Mouse (Mus musculus) adrenal gland, adult 18-20 months (tissue): Measurements from ENCODE around the gene Tldc2. TPM values are rescaled to one million over a fixed set of nuclear protein-coding genes. Genes with fewer than 3 reads are reported as not detected.

ENCODE experiments used
- DNase-seq, 2 experiments: peaks; one replicate each; pipeline ENCODE4 v3.0.0; 2021 to 2022; ENCODE audit warnings: low spot score in 2 of 2
- long read RNA-seq, 2 experiments: library from polyadenylated mRNA; stranded (forward); transcript quantifications; one replicate each; pipeline ENCODE4 v2.0.0; 2021
- total RNA-seq, 2 experiments: library from RNA; stranded (reverse); gene quantifications; 1 replicate in 1 of 2; 2 replicates in 1 of 2; pipeline ENCODE4 v1.2.3; 2021

Gene Tldc2
- not detected for total RNA-seq
- long read RNA-seq, experiment 1 = 0 reads
- long read RNA-seq, experiment 2 = 0 reads

GRCm38 (mm10) chr2:157086796-157087195 is at the start of gene Tldc2:
TSS of gene Tldc2 (plus strand) at chr2:157087055.
- no peak for DNase-seq

GRCm38 (mm10) chr2:157037303-157037702 is 49.6 kb upstream of the Tldc2 start:
- no peak for DNase-seq

GRCm38 (mm10) chr2:157039900-157040648 is 46.8 kb upstream of the Tldc2 start:
- DNase-seq = peak; percentile 37 to 50

GRCm38 (mm10) chr2:157040649-157041046 is 46.2 kb upstream of the Tldc2 start:
- DNase-seq = no peak

- no peak for DNase-seq
Measured at GRCm38 (mm10) chr2:157041421-157041820, 45.4 kb upstream of the Tldc2 start.

GRCm38 (mm10) chr2:157043556-157043955 is 43.3 kb upstream of the Tldc2 start:
- DNase-seq = no peak

GRCm38 (mm10) chr2:157043987-157044386 is 42.9 kb upstream of the Tldc2 start:
- DNase-seq = no peak

- no peak for DNase-seq
Measured at GRCm38 (mm10) chr2:157045932-157046331, 40.9 kb upstream of the Tldc2 start.

GRCm38 (mm10) chr2:157046956-157047355 is 39.9 kb upstream of the Tldc2 start:
- no peak for DNase-seq

- DNase-seq = no peak
Measured at GRCm38 (mm10) chr2:157048395-157049181, 38.3 kb upstream of the Tldc2 start.

- DNase-seq = no peak
Measured at GRCm38 (mm10) chr2:157049831-157050243, 37.0 kb upstream of the Tldc2 start.

GRCm38 (mm10) chr2:157052448-157052847 is 34.4 kb upstream of the Tldc2 start:
- DNase-seq = no peak

- DNase-seq = no peak
Measured at GRCm38 (mm10) chr2:157053124-157053523, 33.7 kb upstream of the Tldc2 start.

GRCm38 (mm10) chr2:157053787-157054186 is 33.1 kb upstream of the Tldc2 start:
- no peak for DNase-seq

- DNase-seq = peak in 1 of 2 experiments; percentile 75
Measured at GRCm38 (mm10) chr2:157054297-157054696, 32.6 kb upstream of the Tldc2 start.

- peak in 1 of 2 experiments; percentile 33 for DNase-seq
Measured at GRCm38 (mm10) chr2:157054816-157055215, 32.0 kb upstream of the Tldc2 start.

GRCm38 (mm10) chr2:157055721-157056120 is 31.1 kb upstream of the Tldc2 start:
- no peak for DNase-seq

GRCm38 (mm10) chr2:157057186-157057585 is 29.7 kb upstream of the Tldc2 start:
- no peak for DNase-seq

GRCm38 (mm10) chr2:157057758-157058157 is 29.1 kb upstream of the Tldc2 start:
- no peak for DNase-seq

- DNase-seq = no peak
Measured at GRCm38 (mm10) chr2:157058342-157058998, 28.4 kb upstream of the Tldc2 start.

- DNase-seq = no peak
Measured at GRCm38 (mm10) chr2:157059166-157059565, 27.7 kb upstream of the Tldc2 start.

GRCm38 (mm10) chr2:157060037-157060436 is 26.8 kb upstream of the Tldc2 start:
- DNase-seq = no peak
